Mouse (Mus musculus): ENCODE data around the gene Specc1.

Specc1 gene

GRCm38 (mm10) chr11:62168146-62168545 is 211.6 kb downstream of the Specc1 start:
- DNase-seq (ENCODE audit: low read depth, low spot score) = peak; percentile 1

- DNase-seq (ENCODE audit: low read depth, low spot score) = no peak
Observed at GRCm38 (mm10) chr11:62177395-62178113, 221.0 kb downstream of the Specc1 start.

GRCm38 (mm10) chr11:62180791-62181190 is 224.2 kb downstream of the Specc1 start:
- no peak for DNase-seq (ENCODE audit: low read depth, low spot score)

GRCm38 (mm10) chr11:62184900-62185299 is 228.3 kb downstream of the Specc1 start:
- no peak for DNase-seq (ENCODE audit: low read depth, low spot score)

GRCm38 (mm10) chr11:62187074-62187473 is 230.5 kb downstream of the Specc1 start:
- no peak for DNase-seq (ENCODE audit: low read depth, low spot score)

- no peak for DNase-seq (ENCODE audit: low read depth, low spot score)
Observed at GRCm38 (mm10) chr11:62192050-62192449, 235.5 kb downstream of the Specc1 start.

GRCm38 (mm10) chr11:62193116-62193515 is 236.6 kb downstream of the Specc1 start:
- peak; percentile 26 for DNase-seq (ENCODE audit: low read depth, low spot score)

- no peak for DNase-seq (ENCODE audit: low read depth, low spot score)
Observed at GRCm38 (mm10) chr11:62194217-62194616, 237.7 kb downstream of the Specc1 start.

GRCm38 (mm10) chr11:62200901-62201512 is 244.4 kb downstream of the Specc1 start:
- DNase-seq (ENCODE audit: low read depth, low spot score) = no peak

- DNase-seq (ENCODE audit: low read depth, low spot score) = no peak
Observed at GRCm38 (mm10) chr11:62202645-62203044, 246.1 kb downstream of the Specc1 start.

- no peak for DNase-seq (ENCODE audit: low read depth, low spot score)
Observed at GRCm38 (mm10) chr11:62209111-62209510, 252.5 kb downstream of the Specc1 start.

GRCm38 (mm10) chr11:62209891-62210290 is 253.3 kb downstream of the Specc1 start:
- no peak for DNase-seq (ENCODE audit: low read depth, low spot score)

- no peak for DNase-seq (ENCODE audit: low read depth, low spot score)
Observed at GRCm38 (mm10) chr11:62213384-62213989, 256.9 kb downstream of the Specc1 start.

GRCm38 (mm10) chr11:62215107-62215506 is 258.5 kb downstream of the Specc1 start:
- no peak for DNase-seq (ENCODE audit: low read depth, low spot score)

- no peak for DNase-seq (ENCODE audit: low read depth, low spot score)
Observed at GRCm38 (mm10) chr11:62217751-62218150, 261.2 kb downstream of the Specc1 start.

- DNase-seq (ENCODE audit: low read depth, low spot score) = no peak
Observed at GRCm38 (mm10) chr11:62220756-62221510, 264.4 kb downstream of the Specc1 start.

GRCm38 (mm10) chr11:62223416-62223815 is 266.9 kb downstream of the Specc1 start:
- no peak for DNase-seq (ENCODE audit: low read depth, low spot score)

GRCm38 (mm10) chr11:62223962-62224361 is 267.4 kb downstream of the Specc1 start:
- DNase-seq (ENCODE audit: low read depth, low spot score) = no peak

- DNase-seq (ENCODE audit: low read depth, low spot score) = no peak
Observed at GRCm38 (mm10) chr11:62224797-62225196, 268.2 kb downstream of the Specc1 start.

GRCm38 (mm10) chr11:62240631-62241261 is 284.2 kb downstream of the Specc1 start:
- DNase-seq (ENCODE audit: low read depth, low spot score) = no peak

- no peak for DNase-seq (ENCODE audit: low read depth, low spot score)
Observed at GRCm38 (mm10) chr11:62243871-62244270, 287.3 kb downstream of the Specc1 start.

GRCm38 (mm10) chr11:62244471-62244870 is 287.9 kb downstream of the Specc1 start:
- DNase-seq (ENCODE audit: low read depth, low spot score) = no peak
